Mouse (Mus musculus): ENCODE data around the gene Ntn4. TPM values are rescaled to one million over a fixed set of nuclear protein-coding genes. Genes with fewer than 3 reads are reported as not detected.

Ntn4 gene
- polyA plus RNA-seq, 1 experiment from 2014 or later = 0.76 TPM

DNA sequence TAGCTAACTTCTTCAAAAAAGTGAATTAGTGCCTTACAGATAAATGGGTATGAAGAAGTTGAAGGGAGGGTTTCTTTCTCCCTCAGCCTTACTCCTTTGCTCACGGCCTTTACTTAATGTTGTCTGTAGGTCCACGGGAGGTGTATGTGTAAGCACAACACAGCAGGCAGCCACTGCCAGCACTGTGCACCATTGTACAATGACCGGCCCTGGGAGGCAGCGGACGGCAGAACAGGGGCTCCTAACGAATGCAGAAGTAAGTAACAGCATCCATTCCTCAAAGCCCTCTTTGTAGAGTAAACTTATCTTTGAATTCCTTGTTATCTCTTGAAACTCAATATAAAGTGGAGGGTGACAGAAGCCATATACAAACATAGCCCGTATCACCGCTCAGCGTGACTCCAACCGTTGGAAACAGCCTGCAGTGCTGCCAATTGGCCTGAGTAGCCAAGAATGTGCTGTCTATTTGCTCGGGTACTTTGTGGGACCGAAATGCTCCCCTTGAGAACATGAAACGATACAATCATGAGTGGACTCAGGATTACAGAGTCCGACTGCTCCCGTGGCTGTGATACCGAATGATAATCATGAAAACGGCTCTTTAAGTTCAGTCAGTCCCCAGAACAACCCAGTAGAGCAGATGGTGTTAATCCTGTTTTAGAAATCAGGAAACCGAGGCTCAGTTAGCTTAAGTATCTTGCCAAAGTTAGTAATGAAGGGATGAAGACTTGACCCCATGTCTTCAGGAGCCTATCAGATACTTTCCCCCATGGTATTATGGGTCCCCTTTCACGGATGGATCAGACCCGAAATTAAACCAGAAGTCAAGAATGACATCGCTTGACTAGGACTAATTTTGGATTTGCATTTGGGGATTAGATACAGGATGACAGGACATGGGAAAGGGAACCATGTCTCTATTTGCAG is 66.9 kb downstream of the Ntn4 start:
- H3K4me3 ChIP-seq (ENCODE audit: low read depth, low read length) = no peak overlapping the region
- H3K4me2 ChIP-seq = peak overlapping the region; percentile 29; the same call in 1 of the 2 replicates

DNA sequence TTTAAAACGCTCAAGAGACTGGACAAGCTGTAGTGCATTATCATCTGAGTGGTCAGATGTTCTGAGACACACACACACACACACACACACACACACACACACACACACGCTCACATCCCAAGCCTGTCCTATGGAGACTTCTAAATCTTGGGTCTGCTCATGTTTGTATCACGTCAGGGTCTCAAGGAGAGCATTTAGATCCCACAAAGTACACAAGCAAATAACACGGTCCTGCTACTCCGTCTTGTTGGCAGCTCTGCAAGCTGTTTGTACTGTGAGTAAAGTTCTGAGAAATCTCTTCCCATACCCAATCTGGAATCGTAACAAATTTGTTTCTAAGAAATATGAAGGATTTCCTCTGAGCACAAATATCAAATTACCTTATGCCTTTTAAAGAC is 67.6 kb downstream of the Ntn4 start:
- peak; percentile 42 for DNase-seq
- H3K9ac ChIP-seq = no peak overlapping the region
- peak overlapping the region; percentile 39; the same call in 1 of the 2 replicates for H3K27ac ChIP-seq (ENCODE audit: low read depth)
- no peaks in the 10 kb centered on the region for H3K36me3 ChIP-seq (ENCODE audit: insufficient read depth)
- no peak overlapping the region for H3K4me3 ChIP-seq (ENCODE audit: low read depth, low read length)
- TF ChIP-seq CTCF (IDR thresholded peaks at IDR 0.05; ENCODE audit: low read depth) = no peak
- no peak overlapping the region for H3K4me2 ChIP-seq
- peaks cover 4% of the 10 kb centered on the region; the same call in 1 of the 2 replicates for H3K4me1 ChIP-seq (ENCODE audit: insufficient read depth)
- WGBS = 23% methylated on average over 6 of the region's 6 CpGs
- H3K27me3 ChIP-seq (ENCODE audit: insufficient read depth, low read length) = no peaks in the 10 kb centered on the region
- H3K9me3 ChIP-seq (ENCODE audit: low read depth, low read length) = no peaks in the 10 kb centered on the region
- ATAC-seq (ENCODE audit: insufficient read depth) = peak; percentile 17; the same call in 1 of the 2 replicates

More for the DNA sequence above, 66.9 kb downstream of the Ntn4 start:
- no peak for TF ChIP-seq CTCF (IDR thresholded peaks at IDR 0.05; ENCODE audit: low read depth)
- DNase-seq (peak; percentile 68), ATAC-seq (ENCODE audit: insufficient read depth) (peak; percentile 71)
- H3K4me1 ChIP-seq (ENCODE audit: insufficient read depth) = peaks cover 4% of the 10 kb centered on the region; the same call in 1 of the 2 replicates
- no peaks in the 10 kb centered on the region for H3K36me3 ChIP-seq (ENCODE audit: insufficient read depth)
- H3K27ac ChIP-seq (ENCODE audit: low read depth) = peak overlapping the region; percentile 39; the same call in 1 of the 2 replicates
- 27% methylated on average over 21 of the region's 21 CpGs for WGBS
- no peak overlapping the region for H3K9ac ChIP-seq
- H3K9me3 ChIP-seq (ENCODE audit: low read depth, low read length) = no peaks in the 10 kb centered on the region
- H3K27me3 ChIP-seq (ENCODE audit: insufficient read depth, low read length) = no peaks in the 10 kb centered on the region

DNA sequence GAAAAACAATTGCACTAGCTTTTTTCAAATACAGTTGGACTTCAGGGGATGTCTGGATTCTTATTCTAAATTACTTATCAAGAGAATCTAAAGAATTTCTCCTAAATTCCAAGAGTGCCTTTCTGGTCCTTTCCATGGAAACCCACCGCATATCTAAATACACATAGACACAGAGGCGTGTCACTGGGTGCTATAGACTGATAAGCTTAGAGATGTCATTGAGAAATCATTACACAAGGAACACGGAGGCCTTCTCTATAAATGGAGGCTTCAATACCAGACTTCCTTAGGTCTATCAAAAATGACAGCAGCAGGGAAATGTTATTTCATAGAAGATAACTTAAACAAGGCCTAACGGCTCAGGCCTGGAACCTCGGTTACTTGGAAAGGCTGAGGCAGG is 68.0 kb downstream of the Ntn4 start:
- Histone ChIP-seq H3K36me3 (ENCODE audit: insufficient read depth) (no peaks in the 10 kb centered on the region), H3K4me3 (ENCODE audit: low read depth, low read length) (no peak overlapping the region), H3K4me2 (no peak overlapping the region), H3K4me1 (ENCODE audit: insufficient read depth) (peaks cover 4% of the 10 kb centered on the region; the same call in 1 of the 2 replicates), H3K27me3 (ENCODE audit: insufficient read depth, low read length) (no peaks in the 10 kb centered on the region), H3K9me3 (ENCODE audit: low read depth, low read length) (no peaks in the 10 kb centered on the region), H3K9ac (no peak overlapping the region), H3K27ac (ENCODE audit: low read depth) (no peak overlapping the region)
- no peak for TF ChIP-seq CTCF (IDR thresholded peaks at IDR 0.05; ENCODE audit: low read depth)
- ATAC-seq (ENCODE audit: insufficient read depth) (no peak), DNase-seq (no peak)
- 32% methylated on average over 5 of the region's 5 CpGs for WGBS

DNA sequence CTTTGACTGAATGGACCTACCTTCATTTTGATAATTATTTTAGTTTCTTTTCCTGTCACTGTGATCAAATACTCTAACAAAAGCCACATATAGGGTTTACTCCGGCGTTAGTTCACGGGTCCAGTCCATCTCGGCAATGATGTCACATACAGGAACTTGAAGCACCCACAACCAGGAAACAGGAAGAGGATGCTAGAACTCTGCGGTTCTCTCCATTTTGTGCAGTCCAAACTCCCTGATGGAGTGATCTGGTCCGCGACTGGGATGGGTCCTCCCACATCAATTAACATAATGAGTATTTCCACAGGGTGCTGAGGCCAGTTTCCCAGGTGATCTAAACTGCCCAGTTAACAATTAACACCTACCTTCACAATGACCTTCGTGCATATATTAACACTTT is 69.1 kb downstream of the Ntn4 start:
- no peak for TF ChIP-seq CTCF (IDR thresholded peaks at IDR 0.05; ENCODE audit: low read depth)
- WGBS = 85% methylated on average over 8 of the region's 8 CpGs
- Histone ChIP-seq H3K27me3 (ENCODE audit: insufficient read depth, low read length) (no peaks in the 10 kb centered on the region), H3K9ac (no peak overlapping the region), H3K27ac (ENCODE audit: low read depth) (no peak overlapping the region), H3K9me3 (ENCODE audit: low read depth, low read length) (no peaks in the 10 kb centered on the region), H3K4me3 (ENCODE audit: low read depth, low read length) (no peak overlapping the region), H3K4me2 (no peak overlapping the region), H3K36me3 (ENCODE audit: insufficient read depth) (no peaks in the 10 kb centered on the region), H3K4me1 (ENCODE audit: insufficient read depth) (peaks cover 4% of the 10 kb centered on the region; the same call in 1 of the 2 replicates)
- DNase-seq = no peak
- ATAC-seq (ENCODE audit: insufficient read depth) = no peak

DNA sequence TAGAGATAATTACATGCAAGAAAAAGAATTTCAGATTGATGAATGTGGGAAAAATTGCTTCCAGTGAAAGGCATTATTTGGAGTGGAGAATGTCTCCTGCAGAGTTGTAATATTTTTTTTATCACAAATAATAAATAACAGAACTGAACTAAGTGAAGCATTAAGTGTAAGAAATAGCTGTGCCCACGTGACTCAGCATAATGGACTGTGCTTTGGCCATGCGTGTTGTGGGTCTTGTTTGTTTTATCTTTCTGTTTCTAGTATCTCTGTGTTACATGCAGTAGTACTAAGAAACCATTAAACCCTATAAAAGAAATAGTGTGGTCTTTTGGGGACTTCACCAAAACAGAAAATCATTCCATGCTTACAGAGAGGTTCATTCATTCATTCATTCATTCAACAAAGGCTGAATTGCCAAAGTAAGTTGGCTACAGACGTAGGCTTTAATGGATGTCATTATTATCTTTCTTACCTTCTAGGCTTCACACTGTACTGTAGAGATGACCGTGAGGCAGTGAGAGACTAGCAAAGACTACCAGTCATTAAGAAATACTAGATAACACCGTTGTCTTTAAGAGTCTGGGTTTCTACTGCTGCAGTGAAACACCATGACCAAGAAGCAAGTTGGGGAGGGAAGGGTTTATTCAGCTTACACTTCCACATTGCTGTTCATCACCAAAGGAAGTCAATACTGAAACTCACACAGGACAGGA is 81.3 kb downstream of the Ntn4 start:
- Histone ChIP-seq H3K27me3 (ENCODE audit: insufficient read depth, low read length) (no peaks in the 10 kb centered on the region), H3K4me2 (no peak overlapping the region), H3K27ac (ENCODE audit: low read depth) (no peak overlapping the region), H3K36me3 (ENCODE audit: insufficient read depth) (no peaks in the 10 kb centered on the region), H3K4me1 (ENCODE audit: insufficient read depth) (no peaks in the 10 kb centered on the region), H3K9me3 (ENCODE audit: low read depth, low read length) (no peaks in the 10 kb centered on the region), H3K4me3 (ENCODE audit: low read depth, low read length) (no peak overlapping the region), H3K9ac (no peak overlapping the region)
- no peak for TF ChIP-seq CTCF (IDR thresholded peaks at IDR 0.05; ENCODE audit: low read depth)
- 72% methylated on average over 5 of the region's 5 CpGs for WGBS
- DNase-seq = no peak
- ATAC-seq (ENCODE audit: insufficient read depth) = no peak

DNA sequence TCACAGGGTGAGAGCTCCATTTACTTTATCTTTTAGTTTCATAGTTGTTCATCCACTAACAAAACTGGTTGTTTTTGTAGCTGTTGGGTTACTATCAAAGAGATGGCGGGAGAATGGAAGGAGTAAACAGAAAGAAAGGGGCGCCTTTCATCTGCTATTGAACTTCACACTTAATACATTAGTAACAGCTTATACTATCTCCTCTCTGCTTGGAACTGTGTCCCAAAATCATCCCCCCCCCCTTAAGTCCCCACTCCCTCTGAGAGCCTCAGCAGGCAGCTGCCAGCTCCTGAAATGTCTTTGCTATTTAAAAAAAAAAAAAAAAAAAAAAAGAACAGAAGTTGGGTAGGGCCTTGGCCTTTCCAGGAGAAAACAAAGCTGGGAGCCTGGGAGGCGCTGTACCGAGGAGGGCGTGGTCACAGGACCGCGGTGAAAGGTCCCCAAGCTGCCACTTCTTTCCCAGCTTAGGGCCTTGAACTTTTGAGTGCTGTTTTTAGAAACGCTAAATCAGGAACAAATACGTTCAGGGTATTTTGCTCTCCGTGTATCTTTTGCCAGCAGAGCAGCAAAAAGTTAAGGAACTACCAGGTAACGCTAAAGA is 83.6 kb downstream of the Ntn4 start:
- Histone ChIP-seq H3K4me3 (ENCODE audit: low read depth, low read length) (no peak overlapping the region), H3K4me1 (ENCODE audit: insufficient read depth) (no peaks in the 10 kb centered on the region), H3K9me3 (ENCODE audit: low read depth, low read length) (no peaks in the 10 kb centered on the region), H3K4me2 (peak overlapping the region; percentile 39), H3K9ac (no peak overlapping the region), H3K27ac (ENCODE audit: low read depth) (peak overlapping the region; percentile 68; the same call in 1 of the 2 replicates), H3K27me3 (ENCODE audit: insufficient read depth, low read length) (no peaks in the 10 kb centered on the region), H3K36me3 (ENCODE audit: insufficient read depth) (no peaks in the 10 kb centered on the region)
- DNase-seq (peak; percentile 79), ATAC-seq (ENCODE audit: insufficient read depth) (peak; percentile 91)
- no peak for TF ChIP-seq CTCF (IDR thresholded peaks at IDR 0.05; ENCODE audit: low read depth)
- WGBS = 4% methylated on average over 11 of the region's 11 CpGs

Measured in lung, embryonic 14.5 days (tissue).